Mouse (Mus musculus) lung, embryonic 15.5 days (tissue): ENCODE data around the gene Dnajb2. TPM values are rescaled to one million over a fixed set of nuclear protein-coding genes. Genes with fewer than 3 reads are reported as not detected.

Experiments
- ATAC-seq: fragments of 200-750 bp; cut with Nextera tagmentation; 2 replicates; pipeline ENCODE4 v1.8.0; 2017; ENCODE audit warnings: moderate number of reproducible peaks, borderline replicate concordance; ENCODE audit not compliant: low FRiP score, low TSS enrichment; ENCODE audit errors: extremely low read depth
- H3K27ac ChIP-seq: fragments of 300-500 bp; sonication (generic); 2 replicates; pipeline ENCODE4 v1.5.1; 2015; ENCODE audit warnings: moderate library complexity, mild to moderate bottlenecking, inconsistent platforms
- H3K27me3 ChIP-seq: fragments of 300-500 bp; sonication (generic); 2 replicates; pipeline ENCODE4 v1.6.1; 2015; ENCODE audit warnings: inconsistent platforms
- H3K36me3 ChIP-seq: fragments of 300-500 bp; sonication (generic); 2 replicates; pipeline ENCODE4 v1.6.1; 2015; ENCODE audit warnings: inconsistent platforms
- H3K4me1 ChIP-seq: fragments of 300-500 bp; sonication (generic); 2 replicates; pipeline ENCODE4 v1.6.1; 2015; ENCODE audit warnings: inconsistent platforms
- H3K4me2 ChIP-seq: fragments of 300-500 bp; sonication (generic); 2 replicates; pipeline ENCODE4 v1.6.1; 2015; ENCODE audit warnings: inconsistent platforms, mild to moderate bottlenecking, moderate library complexity
- H3K4me3 ChIP-seq: fragments of 300-500 bp; sonication (generic); 2 replicates; pipeline ENCODE4 v1.5.1; 2015; ENCODE audit warnings: mild to moderate bottlenecking, inconsistent platforms
- H3K9ac ChIP-seq: fragments of 300-500 bp; sonication (generic); 2 replicates; pipeline ENCODE4 v1.6.1; 2015; ENCODE audit warnings: inconsistent platforms
- H3K9me3 ChIP-seq: fragments of 300-500 bp; sonication (generic); 2 replicates; pipeline ENCODE4 v1.6.1; 2016; ENCODE audit warnings: inconsistent platforms
- WGBS: fragments of 180-500 bp; shearing (Covaris S2); methylation state at CpG from one replicate; pipeline ENCODE4 v1.1.7; 2015; 5-methylcytosine and 5-hydroxymethylcytosine counted together
- polyA plus RNA-seq: library from polyadenylated mRNA; unstranded; fragments of >200 nt; fragmentation: Nextera tagmentation; extraction: Ambion mirVana; gene quantifications from 2 replicates; pipeline ENCODE4 v1.2.1, GENCODE M21; 2015

Gene Dnajb2
- polyA plus RNA-seq, 1 experiment from 2014 or later: 33.3 TPM

DNA sequence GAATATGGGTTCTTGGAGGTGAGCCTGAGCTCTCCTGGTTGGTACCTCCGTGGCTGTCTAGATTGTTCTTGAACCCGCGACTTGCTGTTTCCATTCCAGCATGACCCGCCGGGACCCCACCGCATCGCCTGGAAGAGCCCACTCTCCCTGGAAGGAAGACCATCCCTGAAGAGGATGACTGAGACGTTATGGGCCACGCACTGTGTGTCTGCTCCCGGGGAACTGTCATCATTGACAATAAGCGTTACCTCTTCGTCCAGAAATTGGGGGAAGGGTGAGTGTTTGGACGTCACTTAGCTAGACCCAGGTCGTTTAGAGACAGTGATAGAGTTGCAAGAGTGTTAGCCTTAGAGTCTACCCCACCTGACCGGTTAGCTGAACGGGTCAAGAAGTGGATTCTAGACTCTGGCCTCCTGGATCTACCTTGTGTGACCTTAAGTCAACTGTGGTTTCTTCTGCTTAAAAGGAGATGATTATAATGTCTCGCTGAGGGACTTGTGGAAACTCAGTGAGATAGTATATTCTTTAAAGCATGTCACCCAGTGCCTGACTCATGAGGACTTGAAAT lies 25.0 kb upstream of the Dnajb2 start:
- Histone ChIP-seq H3K36me3 (peaks cover 30% of the 10 kb centered on the region; the same call in 1 of the 2 replicates), H3K4me3 (peak overlapping the region; percentile 70), H3K4me1 (peaks cover 45% of the 10 kb centered on the region), H3K9ac (peak overlapping the region; percentile 87), H3K27ac (no peak overlapping the region), H3K9me3 (no peaks in the 10 kb centered on the region), H3K27me3 (no peaks in the 10 kb centered on the region), H3K4me2 (peak overlapping the region; percentile 81)
- 8% methylated on average over 17 of the region's 17 CpGs for WGBS
- peak; percentile 4; the same call in 1 of the 2 replicates for ATAC-seq

DNA sequence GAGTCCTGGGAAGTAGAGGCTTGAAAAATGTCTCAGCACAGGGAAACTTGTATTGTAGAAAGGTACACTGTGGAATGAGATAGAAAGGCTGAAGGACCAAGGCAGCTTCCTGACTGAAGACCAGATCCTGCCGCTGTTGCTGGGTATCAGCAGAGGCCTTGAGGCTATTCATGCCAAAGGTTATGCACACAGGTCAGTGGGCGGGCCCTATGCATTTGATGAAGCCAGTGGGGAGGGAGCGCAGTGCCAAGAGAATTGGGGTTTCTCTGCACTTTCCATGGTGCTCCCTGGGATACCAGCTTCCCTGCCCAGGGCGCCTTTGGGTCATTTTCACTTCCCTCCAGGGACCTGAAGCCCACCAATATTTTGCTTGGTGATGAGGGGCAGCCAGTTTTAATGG lies 23.7 kb upstream of the Dnajb2 start:
- no peak overlapping the region for H3K4me3 ChIP-seq
- no peaks in the 10 kb centered on the region for H3K9me3 ChIP-seq
- H3K36me3 ChIP-seq: peaks cover 30% of the 10 kb centered on the region; the same call in 1 of the 2 replicates
- ATAC-seq: no peak
- no peak overlapping the region for H3K4me2 ChIP-seq
- H3K9ac ChIP-seq: no peak overlapping the region
- H3K27ac ChIP-seq: no peak overlapping the region
- H3K4me1 ChIP-seq: peaks cover 45% of the 10 kb centered on the region
- WGBS: 74% methylated on average over 4 of the region's 4 CpGs
- H3K27me3 ChIP-seq: peaks cover 7% of the 10 kb centered on the region

- Histone ChIP-seq H3K36me3 (peaks cover 30% of the 10 kb centered on the region; the same call in 1 of the 2 replicates), H3K4me1 (peaks cover 49% of the 10 kb centered on the region), H3K9me3 (no peaks in the 10 kb centered on the region), H3K9ac (no peak overlapping the region), H3K4me3 (no peak overlapping the region), H3K4me2 (no peak overlapping the region), H3K27me3 (peaks cover 12% of the 10 kb centered on the region), H3K27ac (no peak overlapping the region)
- ATAC-seq: no peak
- WGBS: 86% methylated on average over 7 of the region's 7 CpGs
These were observed 23.1 kb upstream of the Dnajb2 start for GRCm38 (mm10) chr1:75213096-75213495.

GRCm38 (mm10) chr1:75214442-75214841 lies 21.8 kb upstream of the Dnajb2 start:
- WGBS: 46% methylated on average over 2 of the region's 2 CpGs
- no peaks in the 10 kb centered on the region for H3K9me3 ChIP-seq
- ATAC-seq: no peak
- no peak overlapping the region for H3K4me3 ChIP-seq
- peaks cover 30% of the 10 kb centered on the region; the same call in 1 of the 2 replicates for H3K36me3 ChIP-seq
- H3K27me3 ChIP-seq: peaks cover 26% of the 10 kb centered on the region
- peaks cover 53% of the 10 kb centered on the region for H3K4me1 ChIP-seq
- 0 out of 2 replicates have a peak overlapping the region, but pooled peaks have one; percentile 11 for H3K27ac ChIP-seq
- H3K9ac ChIP-seq: no peak overlapping the region
- H3K4me2 ChIP-seq: no peak overlapping the region

DNA sequence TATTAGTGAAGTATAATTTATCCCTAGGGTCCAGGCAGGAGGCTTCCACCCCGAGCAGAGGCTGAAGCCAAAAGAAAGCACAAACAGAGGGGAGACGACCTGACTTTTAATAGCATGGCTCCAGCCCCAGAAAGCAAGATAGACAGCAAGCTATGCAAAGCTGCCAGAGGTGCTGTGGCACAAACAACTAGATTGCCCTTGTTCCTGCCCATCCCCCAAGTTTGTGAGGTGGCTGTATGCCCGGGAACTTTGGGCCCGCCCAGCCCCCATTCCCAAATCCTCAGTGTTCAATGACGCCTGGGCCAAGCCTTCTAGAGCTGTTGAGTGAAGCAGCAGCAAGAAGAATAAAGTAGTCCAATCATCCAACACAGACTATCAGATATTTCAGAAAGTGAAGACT lies 21.3 kb upstream of the Dnajb2 start:
- Histone ChIP-seq H3K4me2 (no peak overlapping the region), H3K9ac (no peak overlapping the region), H3K27ac (0 out of 2 replicates have a peak overlapping the region, but pooled peaks have one; percentile 11), H3K36me3 (peaks cover 30% of the 10 kb centered on the region; the same call in 1 of the 2 replicates), H3K27me3 (peaks cover 30% of the 10 kb centered on the region), H3K9me3 (no peaks in the 10 kb centered on the region), H3K4me3 (no peak overlapping the region), H3K4me1 (peaks cover 52% of the 10 kb centered on the region)
- ATAC-seq: no peak
- 56% methylated on average over 5 of the region's 5 CpGs for WGBS

- no peak overlapping the region for H3K9ac ChIP-seq
- 91% methylated on average over 9 of the region's 9 CpGs for WGBS
- ATAC-seq: no peak
- no peak overlapping the region for H3K27ac ChIP-seq
- H3K4me1 ChIP-seq: peaks cover 48% of the 10 kb centered on the region
- H3K4me2 ChIP-seq: no peak overlapping the region
- H3K9me3 ChIP-seq: no peaks in the 10 kb centered on the region
- H3K4me3 ChIP-seq: no peak overlapping the region
- H3K36me3 ChIP-seq: peaks cover 30% of the 10 kb centered on the region; the same call in 1 of the 2 replicates
- peaks cover 39% of the 10 kb centered on the region for H3K27me3 ChIP-seq
These were observed 20.4 kb upstream of the Dnajb2 start for GRCm38 (mm10) chr1:75215785-75216184.

DNA sequence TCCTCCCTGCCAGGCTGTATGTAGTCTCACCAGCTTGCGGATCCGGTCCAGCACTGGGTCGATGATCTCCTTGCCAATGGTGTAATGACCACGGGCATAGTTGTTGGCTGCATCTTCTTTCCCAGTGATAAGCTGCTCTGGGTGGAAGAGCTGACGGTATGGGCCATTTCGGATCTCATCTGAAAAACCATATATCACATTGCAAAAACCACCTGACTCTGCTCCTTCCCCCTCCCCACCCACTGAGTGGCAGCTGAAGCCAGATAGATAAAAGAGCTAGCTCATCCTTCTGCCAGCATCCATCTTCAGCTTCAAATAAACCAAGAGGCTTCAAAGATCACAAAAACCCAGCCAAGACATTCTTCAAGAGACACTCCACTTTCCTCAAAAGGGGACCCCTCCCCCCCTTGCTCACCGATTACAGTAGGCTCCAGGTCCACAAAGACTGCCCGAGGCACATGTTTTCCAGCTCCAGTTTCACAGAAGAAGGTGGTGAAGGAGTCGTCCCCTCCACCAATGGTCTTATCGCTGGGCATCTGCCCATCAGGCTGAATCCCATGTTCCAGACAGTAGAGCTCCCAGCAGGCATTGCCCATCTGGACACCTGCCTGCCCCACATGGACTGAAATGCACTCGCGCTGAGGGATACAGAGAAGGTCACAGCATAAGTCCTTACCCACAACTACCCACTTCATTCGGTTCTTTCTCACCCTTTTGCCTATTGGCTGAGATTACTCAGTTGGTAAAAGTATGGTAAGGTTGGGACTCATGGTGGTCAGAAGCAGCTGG lies 19.2 kb upstream of the Dnajb2 start:
- H3K4me2 ChIP-seq: 0 out of 2 replicates have a peak overlapping the region, but pooled peaks have one; percentile 92
- peaks cover 49% of the 10 kb centered on the region for H3K27me3 ChIP-seq
- no peak overlapping the region for H3K27ac ChIP-seq
- H3K9me3 ChIP-seq: no peaks in the 10 kb centered on the region
- H3K4me1 ChIP-seq: peaks cover 39% of the 10 kb centered on the region
- no peak overlapping the region for H3K9ac ChIP-seq
- no peak for ATAC-seq
- peaks cover 30% of the 10 kb centered on the region; the same call in 1 of the 2 replicates for H3K36me3 ChIP-seq
- 66% methylated on average over 13 of the region's 13 CpGs for WGBS
- H3K4me3 ChIP-seq: no peak overlapping the region

DNA sequence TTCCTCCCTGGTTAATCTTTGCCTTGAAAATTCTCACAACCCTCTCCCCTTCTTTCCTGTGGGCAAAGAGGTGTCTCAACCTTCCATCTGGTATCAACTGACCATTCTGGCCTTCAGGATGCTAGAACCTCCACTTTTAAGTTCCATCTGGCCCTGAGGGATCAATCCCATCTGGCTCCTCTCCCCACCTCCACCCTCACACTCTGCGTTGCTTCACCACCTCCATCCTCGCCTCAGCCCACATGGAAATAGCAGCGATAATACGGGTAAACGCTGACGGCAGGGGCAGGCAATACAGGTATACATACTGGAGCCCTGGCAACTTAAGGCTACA lies 18.3 kb upstream of the Dnajb2 start:
- Histone ChIP-seq H3K36me3 (peaks cover 25% of the 10 kb centered on the region; the same call in 1 of the 2 replicates), H3K27me3 (peaks cover 49% of the 10 kb centered on the region), H3K27ac (no peak overlapping the region), H3K4me2 (peak overlapping the region; percentile 92), H3K9ac (0 out of 2 replicates have a peak overlapping the region, but pooled peaks have one; percentile 38), H3K4me1 (peaks cover 32% of the 10 kb centered on the region), H3K9me3 (no peaks in the 10 kb centered on the region), H3K4me3 (peak overlapping the region; percentile 51)
- WGBS: 1% methylated on average over 6 of the region's 6 CpGs
- ATAC-seq: no peak

GRCm38 (mm10) chr1:75218227-75219001 lies 17.8 kb upstream of the Dnajb2 start:
- H3K9ac ChIP-seq: peak overlapping the region; percentile 38
- no peak overlapping the region for H3K27ac ChIP-seq
- H3K4me1 ChIP-seq: peaks cover 32% of the 10 kb centered on the region
- H3K4me3 ChIP-seq: peak overlapping the region; percentile 51
- H3K36me3 ChIP-seq: peaks cover 20% of the 10 kb centered on the region; the same call in 1 of the 2 replicates
- H3K4me2 ChIP-seq: peak overlapping the region; percentile 92
- WGBS: under 1% methylated on average over 38 of the region's 38 CpGs
- peaks cover 49% of the 10 kb centered on the region for H3K27me3 ChIP-seq
- H3K9me3 ChIP-seq: no peaks in the 10 kb centered on the region
- peak; percentile 36; the same call in 1 of the 2 replicates for ATAC-seq

DNA sequence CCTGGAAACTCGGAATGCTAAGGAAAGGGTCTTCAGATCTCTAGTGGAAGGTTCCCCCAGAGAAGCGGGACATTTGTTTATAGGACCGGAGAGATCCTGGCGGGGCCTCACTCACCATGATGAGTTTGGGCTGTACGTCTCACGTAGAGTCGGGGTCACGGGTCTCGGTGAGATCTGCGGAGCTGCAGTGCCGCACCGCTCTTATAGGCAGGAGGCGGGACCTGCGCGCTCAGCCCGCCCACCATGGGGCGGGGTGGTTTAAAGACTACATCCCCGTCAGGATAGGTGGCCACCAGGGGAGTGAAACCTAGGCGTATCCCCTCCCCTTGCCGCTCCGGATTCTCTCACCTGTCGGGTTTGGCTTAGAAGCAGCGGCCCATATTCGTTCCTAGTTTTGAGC lies 17.1 kb upstream of the Dnajb2 start:
- Histone ChIP-seq H3K4me3 (peak overlapping the region; percentile 51), H3K4me1 (peaks cover 26% of the 10 kb centered on the region), H3K27me3 (peaks cover 49% of the 10 kb centered on the region), H3K9ac (peak overlapping the region; percentile 38), H3K9me3 (no peaks in the 10 kb centered on the region), H3K27ac (no peak overlapping the region), H3K36me3 (peaks cover 13% of the 10 kb centered on the region; the same call in 1 of the 2 replicates), H3K4me2 (peak overlapping the region; percentile 92)
- peak; percentile 89 for ATAC-seq
- WGBS: 1% methylated on average over 24 of the region's 24 CpGs

DNA sequence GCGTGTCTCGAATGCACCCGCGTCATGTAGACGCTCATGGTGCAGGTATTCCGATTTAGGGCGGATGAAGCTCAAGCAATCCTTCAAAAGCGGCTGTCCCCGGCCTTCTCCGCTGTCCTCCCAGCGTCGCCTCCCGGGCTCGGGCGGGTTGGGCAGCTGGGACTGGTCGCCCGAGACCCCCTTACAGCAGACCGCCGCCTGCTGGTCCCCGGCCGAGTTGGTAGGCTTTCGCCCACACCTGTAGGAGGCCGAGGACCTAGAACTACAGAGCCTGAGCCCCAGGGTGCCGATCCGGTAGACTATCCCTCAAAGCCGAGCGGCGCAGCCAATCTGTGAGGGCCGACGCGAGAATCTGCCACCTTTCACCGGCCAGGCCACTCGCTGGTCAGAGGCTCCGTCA lies 16.7 kb upstream of the Dnajb2 start, which contains the start of gene Tuba4a:
Gene Tuba4a (minus strand): TSS at position 335 of the 400 bp plus-strand sequence.
- H3K9me3 ChIP-seq: no peaks in the 10 kb centered on the region
- ATAC-seq: peak; percentile 32; the same call in 1 of the 2 replicates
- H3K4me2 ChIP-seq: peak within 1 kb of the TSS; percentile 92
- H3K4me1 ChIP-seq: peaks cover 21% of the 10 kb centered on the region
- peaks cover 49% of the 10 kb centered on the region for H3K27me3 ChIP-seq
- peaks cover 9% of the 10 kb centered on the region; the same call in 1 of the 2 replicates for H3K36me3 ChIP-seq
- H3K4me3 ChIP-seq: peak within 1 kb of the TSS; percentile 51
- WGBS: under 1% methylated on average over 34 of the region's 34 CpGs
- H3K9ac ChIP-seq: peak within 1 kb of the TSS; percentile 38
- no peak within 1 kb of the TSS for H3K27ac ChIP-seq
